In genomic region chr11:68807787-68808186, GRCm38 (mm10) we compare ENCODE assay signal across 9 mouse cellular contexts.
DNase-seq lines count a peak whose midpoint lies in the region; ATAC-seq and TF ChIP-seq lines count a peak whose summit lies in the region.
"Had no signal": no experiment of that assay in that cellular context is flagged by ENCODE, and none has a peak within 500 bp of the region (broad histone marks: within the 10 kb centered on the region; RNA-seq: fewer than 3 reads in every experiment).

No protein-coding gene starts in this region.

- TF ChIP-seq CTCF in hindbrain, postnatal 0 days (IDR thresholded peaks at IDR 0.05; ENCODE audit: low read depth), result peak; percentile 95

- no peak overlapping the region for H3K27ac ChIP-seq in forebrain, embryonic 10.5 days
- H3K27ac ChIP-seq in forebrain, embryonic 12.5 days, result no peak overlapping the region
- no peak overlapping the region for H3K27ac ChIP-seq in embryonic facial prominence, embryonic 14.5 days (replicated peaks; ENCODE audit: low read depth, low read length)
- H3K27ac ChIP-seq in hindbrain, postnatal 0 days, result no peak overlapping the region
- H3K27ac ChIP-seq in midbrain, embryonic 14.5 days (replicated peaks; ENCODE audit: low read depth, low read length), result no peak overlapping the region
- H3K27ac ChIP-seq: lung, embryonic 15.5 days had no signal

- no peak overlapping the region for H3K4me2 ChIP-seq in forebrain, embryonic 12.5 days
- H3K4me2 ChIP-seq in embryonic facial prominence, embryonic 14.5 days (ENCODE audit: low read depth, low read length), result no peak overlapping the region
- no peak overlapping the region for H3K4me2 ChIP-seq in hindbrain, postnatal 0 days (ENCODE audit: low read depth, low read length)
- H3K4me2 ChIP-seq in midbrain, embryonic 14.5 days (ENCODE audit: low read length), result no peak overlapping the region
- H3K4me2 ChIP-seq: lung, embryonic 15.5 days had no signal

- 42% methylated on average over 6 of the region's 6 CpGs for WGBS in forebrain, embryonic 10.5 days
- 35% methylated on average over 6 of the region's 6 CpGs for WGBS in forebrain, embryonic 12.5 days
- WGBS in embryonic facial prominence, embryonic 14.5 days, result 39% methylated on average over 6 of the region's 6 CpGs
- WGBS in hindbrain, postnatal 0 days, result 39% methylated on average over 6 of the region's 6 CpGs
- 35% methylated on average over 6 of the region's 6 CpGs for WGBS in midbrain, embryonic 14.5 days

- no peak for ATAC-seq in forebrain, embryonic 12.5 days (ENCODE audit: low FRiP score)
- no peak for ATAC-seq in embryonic facial prominence, embryonic 14.5 days (ENCODE audit: low read depth)
- ATAC-seq in hindbrain, postnatal 0 days, result peak; percentile 50; the same call in 1 of the 2 replicates
- no peak for ATAC-seq in midbrain, embryonic 14.5 days (ENCODE audit: low FRiP score, low TSS enrichment)

- no peak overlapping the region for H3K4me3 ChIP-seq in forebrain, embryonic 10.5 days
- no peak overlapping the region for H3K4me3 ChIP-seq in forebrain, embryonic 12.5 days (replicated peaks)
- no peak overlapping the region for H3K4me3 ChIP-seq in embryonic facial prominence, embryonic 14.5 days (ENCODE audit: low read depth, low read length)
- no peak overlapping the region for H3K4me3 ChIP-seq in hindbrain, postnatal 0 days (ENCODE audit: low read length)
- H3K4me3 ChIP-seq in midbrain, embryonic 14.5 days (replicated peaks; ENCODE audit: low read depth, low read length), result no peak overlapping the region
- H3K4me3 ChIP-seq: lung, embryonic 15.5 days had no signal

- DNase-seq in forebrain, embryonic 10.5 days (ENCODE audit: extremely low spot score, low spot score), result peak; percentile 66
- DNase-seq in adrenal gland, postnatal 36 days, result peak; percentile 70 to 80
- peak; percentile 32 for DNase-seq in embryonic facial prominence, embryonic 14.5 days (ENCODE audit: low spot score)
- peak; percentile 81 for DNase-seq in hindbrain, postnatal 0 days (ENCODE audit: low spot score)
- DNase-seq in left cerebral cortex, postnatal 4 days, result peak; percentile 79
- DNase-seq in midbrain, embryonic 14.5 days, result peak; percentile 83
- DNase-seq in splenic B cell, adult 2 months (ENCODE audit: low read depth, low spot score), result peak; percentile 70

- H3K9me3 ChIP-seq in forebrain, embryonic 10.5 days, result no peaks in the 10 kb centered on the region
- H3K9me3 ChIP-seq in forebrain, embryonic 12.5 days, result no peaks in the 10 kb centered on the region
- no peaks in the 10 kb centered on the region for H3K9me3 ChIP-seq in embryonic facial prominence, embryonic 14.5 days (ENCODE audit: control insufficient read depth, low read length)
- no peaks in the 10 kb centered on the region for H3K9me3 ChIP-seq in hindbrain, postnatal 0 days (ENCODE audit: low read length)
- H3K9me3 ChIP-seq in midbrain, embryonic 14.5 days (ENCODE audit: control insufficient read depth, low read length), result no peaks in the 10 kb centered on the region
- H3K9me3 ChIP-seq: lung, embryonic 15.5 days had no signal

- no peaks in the 10 kb centered on the region for H3K27me3 ChIP-seq in forebrain, embryonic 10.5 days (ENCODE audit: poor library complexity, severe bottlenecking)
- H3K27me3 ChIP-seq in forebrain, embryonic 12.5 days, result no peaks in the 10 kb centered on the region
- no peaks in the 10 kb centered on the region for H3K27me3 ChIP-seq in embryonic facial prominence, embryonic 14.5 days (replicated peaks; ENCODE audit: control insufficient read depth, insufficient read depth, low read length)
- H3K27me3 ChIP-seq in hindbrain, postnatal 0 days (ENCODE audit: insufficient read depth, low read length), result no peaks in the 10 kb centered on the region
- no peaks in the 10 kb centered on the region for H3K27me3 ChIP-seq in midbrain, embryonic 14.5 days (ENCODE audit: control insufficient read depth, insufficient read depth, low read length)
- H3K27me3 ChIP-seq in splenic B cell, adult 2 months (ENCODE audit: control insufficient read depth, insufficient read depth, low read length, poor library complexity, severe bottlenecking), result no peaks in the 10 kb centered on the region
- H3K27me3 ChIP-seq: lung, embryonic 15.5 days had no signal

- no peak overlapping the region for H3K9ac ChIP-seq in forebrain, embryonic 12.5 days
- no peak overlapping the region for H3K9ac ChIP-seq in embryonic facial prominence, embryonic 14.5 days (ENCODE audit: low read depth, low read length)
- no peak overlapping the region for H3K9ac ChIP-seq in hindbrain, postnatal 0 days (replicated peaks; ENCODE audit: low read length)
- no peak overlapping the region for H3K9ac ChIP-seq in midbrain, embryonic 14.5 days (replicated peaks; ENCODE audit: low read length)
- H3K9ac ChIP-seq: lung, embryonic 15.5 days had no signal

- H3K36me3 ChIP-seq in forebrain, embryonic 10.5 days (replicated peaks), result peaks cover 100% of the 10 kb centered on the region
- H3K36me3 ChIP-seq in forebrain, embryonic 12.5 days (replicated peaks), result peaks cover 97% of the 10 kb centered on the region
- peaks cover 95% of the 10 kb centered on the region for H3K36me3 ChIP-seq in embryonic facial prominence, embryonic 14.5 days (ENCODE audit: control insufficient read depth, insufficient read depth, low read length)
- peaks cover 91% of the 10 kb centered on the region for H3K36me3 ChIP-seq in hindbrain, postnatal 0 days (ENCODE audit: insufficient read depth, low read length)
- H3K36me3 ChIP-seq in midbrain, embryonic 14.5 days (ENCODE audit: control insufficient read depth, insufficient read depth, low read length), result peaks cover 98% of the 10 kb centered on the region
- H3K36me3 ChIP-seq in splenic B cell, adult 2 months (ENCODE audit: control insufficient read depth, insufficient read depth, low read length, poor library complexity, severe bottlenecking), result no peaks in the 10 kb centered on the region

- intact Hi-C loops in left cerebral cortex, postnatal 4 days (cut with DNase I), result loop anchor here (10.0 kb wide), 1 partner anchor 323 kb away; no protein-coding TSS in a partner anchor

- H3K4me1 ChIP-seq in forebrain, embryonic 10.5 days, result no peaks in the 10 kb centered on the region
- no peaks in the 10 kb centered on the region for H3K4me1 ChIP-seq in forebrain, embryonic 12.5 days
- H3K4me1 ChIP-seq in embryonic facial prominence, embryonic 14.5 days (ENCODE audit: control insufficient read depth, insufficient read depth, low read length), result no peaks in the 10 kb centered on the region
- no peaks in the 10 kb centered on the region for H3K4me1 ChIP-seq in hindbrain, postnatal 0 days (ENCODE audit: insufficient read depth, low read length)
- no peaks in the 10 kb centered on the region for H3K4me1 ChIP-seq in midbrain, embryonic 14.5 days (ENCODE audit: control insufficient read depth, insufficient read depth, low read length)
- H3K4me1 ChIP-seq: lung, embryonic 15.5 days had no signal

Comparison
In these comparisons a context has a peak if more than half of its experiments do, and no peak if none do; other contexts are left out.
1. DNase-seq: peak in every context shown above with its lines; median percentile 83 in midbrain, embryonic 14.5 days; 81 in hindbrain, postnatal 0 days; 79 in left cerebral cortex, postnatal 4 days; 75 in adrenal gland, postnatal 36 days; 70 in splenic B cell, adult 2 months; 66 in forebrain, embryonic 10.5 days; 32 in embryonic facial prominence, embryonic 14.5 days.